Mouse (Mus musculus) liver, adult 2 months (tissue): ENCODE results near the gene Gm10563.

Experiments used
- CTCF ChIP-seq: fragments of 200-500 bp; IDR thresholded peaks from 2 replicates; pipeline ENCODE4 v1.5.1; 2011; ENCODE audit warnings: low read depth, low read length, control low read depth
- POLR2A ChIP-seq: fragments of 200-500 bp; IDR thresholded peaks from 2 replicates; pipeline ENCODE4 v1.6.1; 2011; ENCODE audit warnings: low read length, control low read depth; ENCODE audit not compliant: insufficient read depth; ENCODE audit errors: extremely low read depth

GRCm38 (mm10) chr4:155589356-155589755 lies 55.9 kb downstream of the Gm10563 start:
- TF ChIP-seq POLR2A (no peak), CTCF (no peak)
